Mouse (Mus musculus) neural tube, embryonic 10.5 days (tissue): ENCODE data around the gene Ptprn2.

Source experiments
- DNase-seq: peaks from one replicate; pipeline ENCODE4 v3.0.0-alpha.2; 2017; ENCODE audit warnings: low spot score; ENCODE audit errors: extremely low spot score

Ptprn2 gene

DNA sequence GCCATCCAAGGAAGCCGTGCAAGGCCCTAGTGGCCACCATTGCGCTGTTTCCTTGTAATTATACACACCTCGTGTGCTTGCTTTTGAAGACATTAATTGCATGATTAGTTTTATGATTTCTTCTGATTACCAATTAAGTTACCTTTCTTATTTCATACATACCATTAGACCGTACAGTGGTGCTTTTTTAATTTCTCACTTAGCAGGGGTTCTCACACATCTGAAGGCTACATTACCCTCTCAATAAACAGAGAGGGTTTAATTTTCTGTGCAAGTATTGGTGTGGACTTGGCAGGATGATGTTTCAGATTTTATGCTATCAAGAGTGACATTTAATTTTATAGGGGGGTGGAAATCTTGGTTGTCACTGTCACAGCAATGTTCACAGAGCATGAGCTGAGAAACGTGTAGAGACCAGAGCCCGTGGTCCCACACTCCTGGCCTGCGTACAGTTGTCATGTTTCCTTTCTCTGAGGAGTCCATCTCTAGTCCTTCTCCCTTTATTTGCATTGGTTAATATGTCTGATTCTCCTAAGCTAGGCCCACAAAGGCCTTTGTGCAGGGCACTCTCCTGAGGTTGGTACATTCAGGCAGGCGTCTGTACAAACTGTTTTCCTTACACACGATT is 567.8 kb downstream of the Ptprn2 start:
- DNase-seq, result no peak

DNA sequence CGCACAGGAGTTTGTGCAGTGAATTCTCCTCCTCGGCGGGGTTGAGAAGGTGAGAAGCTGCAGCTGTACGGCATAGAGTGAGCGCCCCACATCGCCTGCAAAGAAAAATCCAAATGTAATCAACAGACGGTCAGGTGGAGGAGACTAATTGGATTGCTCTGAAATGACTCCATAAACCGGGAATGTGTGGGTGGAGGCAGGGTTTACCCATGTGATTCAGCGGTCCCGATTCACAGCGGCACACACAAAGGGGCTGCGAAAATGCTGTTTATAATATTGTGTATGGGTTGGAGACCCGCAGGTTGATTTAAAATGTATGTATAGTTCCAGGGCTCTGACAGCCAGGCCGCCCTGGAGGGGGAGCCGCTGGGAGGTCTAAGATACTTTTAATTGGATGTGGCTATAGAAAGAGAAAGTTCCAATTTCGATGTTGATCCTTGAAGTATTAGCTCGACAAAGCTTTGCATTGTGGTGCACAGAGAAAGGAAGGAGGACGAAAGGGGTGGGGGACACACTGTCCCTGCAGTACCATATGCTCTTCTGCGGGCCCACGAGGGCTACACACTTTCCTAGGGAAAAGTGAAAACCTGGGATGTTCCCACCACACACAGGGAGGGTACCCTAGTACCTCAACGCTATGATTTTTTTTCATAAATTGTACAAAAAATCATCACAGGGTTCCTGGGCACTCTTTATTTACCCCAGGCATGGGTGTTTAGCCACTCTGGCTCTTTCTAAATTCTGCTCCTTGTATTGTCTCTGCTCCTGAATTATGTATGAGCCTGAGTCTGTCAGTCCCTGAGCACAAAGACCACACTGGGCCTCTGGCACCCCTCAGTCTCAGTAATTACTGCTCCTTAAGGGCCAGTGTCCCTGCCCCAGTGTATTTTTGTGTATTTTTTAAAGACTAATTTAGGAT is 568.6 kb downstream of the Ptprn2 start:
- DNase-seq, result peak; percentile 41

DNA sequence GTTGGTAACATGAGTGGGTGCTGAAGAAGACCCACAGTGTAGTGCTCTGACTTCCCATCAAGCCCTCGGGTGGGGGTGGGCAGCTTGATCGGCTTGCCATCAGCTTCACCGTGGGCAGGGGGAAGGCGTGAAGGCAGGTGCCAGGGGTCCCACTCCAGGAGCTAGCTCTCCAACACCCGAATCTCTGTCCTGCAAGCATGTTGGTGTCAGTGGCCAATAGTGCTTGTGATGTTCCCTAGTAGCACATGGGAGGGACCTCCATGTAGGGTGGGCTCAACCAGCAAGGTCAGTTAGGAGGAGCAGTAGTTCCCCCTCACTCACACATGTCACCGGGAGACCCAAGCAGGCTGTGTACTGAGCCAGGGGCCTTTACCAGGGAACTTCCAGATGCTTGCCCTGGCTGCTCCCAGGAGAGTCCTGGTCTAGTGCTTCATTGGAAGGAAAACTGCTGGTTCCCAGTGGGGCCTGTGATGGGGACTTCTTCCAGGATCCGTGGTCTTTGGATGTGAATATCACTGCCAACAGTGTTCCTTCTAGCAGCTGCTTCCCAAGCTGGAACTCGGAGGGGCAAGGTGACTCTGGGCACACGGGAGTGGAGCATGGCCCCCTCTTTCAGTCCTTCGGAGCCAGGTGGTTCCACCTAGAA is 569.5 kb downstream of the Ptprn2 start:
- DNase-seq, result peak; percentile 31

DNA sequence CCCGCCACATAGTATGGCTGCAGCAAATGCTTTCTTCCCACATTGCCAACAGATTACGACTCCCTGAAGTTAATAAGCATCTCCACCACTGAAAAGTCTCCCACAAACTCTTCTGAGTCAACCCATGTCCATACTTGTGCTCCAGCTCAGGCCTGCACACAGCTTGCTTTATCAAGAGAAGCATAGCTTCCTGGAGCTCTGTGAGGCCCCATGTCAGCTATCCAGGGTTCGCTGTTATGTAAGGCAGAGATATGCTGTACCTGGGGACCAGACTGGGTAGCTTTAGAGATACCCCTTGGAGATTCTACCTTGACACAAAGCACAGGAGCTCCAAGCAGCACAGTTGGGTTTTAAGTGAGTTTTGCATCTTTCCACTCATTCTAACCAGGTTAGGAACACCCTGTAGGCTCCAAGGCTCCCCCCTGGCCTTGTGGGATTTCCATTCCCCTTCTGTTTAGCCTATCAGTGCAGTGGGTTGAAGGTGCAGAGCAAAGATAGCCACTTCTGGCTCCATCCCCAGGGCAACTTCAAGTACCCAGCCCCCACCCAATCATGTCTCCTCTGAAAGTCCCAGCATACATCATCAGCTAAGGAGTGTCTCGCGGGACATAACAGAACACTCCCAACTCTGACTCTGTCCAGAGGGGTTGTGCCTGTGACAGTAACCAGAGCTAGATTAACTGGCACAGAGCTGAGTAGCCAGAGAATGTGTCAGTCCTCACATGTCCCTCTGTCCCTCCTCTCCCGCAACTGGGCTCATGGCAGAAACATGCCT is 572.9 kb downstream of the Ptprn2 start:
- no peak for DNase-seq

DNA sequence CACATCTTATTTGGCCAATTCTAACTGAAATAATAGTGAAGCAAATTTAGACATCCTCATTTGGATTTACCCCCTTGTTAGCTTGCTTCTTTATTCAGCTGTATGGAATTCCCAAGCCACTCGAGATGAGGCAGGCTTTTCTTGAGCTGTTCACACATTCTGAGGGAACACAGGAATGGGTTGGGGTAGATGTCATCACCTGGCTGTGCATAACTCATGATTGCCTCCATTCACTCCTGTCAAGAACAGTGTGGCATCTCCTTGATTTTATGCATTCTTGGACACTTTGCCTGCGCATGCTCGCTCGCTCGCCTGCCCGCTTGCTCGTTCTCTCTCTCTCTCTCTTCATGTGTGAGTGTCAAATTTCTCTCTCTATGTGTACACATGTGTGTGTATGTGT is 573.5 kb downstream of the Ptprn2 start:
- DNase-seq, result no peak

DNA sequence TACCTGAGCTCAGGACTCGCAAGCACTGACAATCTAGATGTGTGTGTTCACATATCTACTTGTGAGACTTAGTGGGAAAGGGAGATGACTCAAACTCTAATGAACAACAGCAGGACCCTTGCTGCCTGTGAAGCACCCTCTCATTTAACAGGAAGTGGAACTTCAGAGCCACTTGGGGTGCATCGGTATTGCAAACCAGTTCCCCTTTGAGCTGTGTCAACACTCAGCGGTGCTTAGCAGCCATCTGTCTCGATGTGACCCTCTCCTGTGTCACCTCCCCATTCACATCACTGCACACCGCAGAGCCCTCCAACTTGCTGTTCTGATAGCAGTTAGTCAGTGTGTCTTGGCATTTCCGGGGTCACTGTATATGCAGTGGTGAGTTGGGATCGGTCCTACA is 592.1 kb downstream of the Ptprn2 start:
- DNase-seq, result no peak

DNA sequence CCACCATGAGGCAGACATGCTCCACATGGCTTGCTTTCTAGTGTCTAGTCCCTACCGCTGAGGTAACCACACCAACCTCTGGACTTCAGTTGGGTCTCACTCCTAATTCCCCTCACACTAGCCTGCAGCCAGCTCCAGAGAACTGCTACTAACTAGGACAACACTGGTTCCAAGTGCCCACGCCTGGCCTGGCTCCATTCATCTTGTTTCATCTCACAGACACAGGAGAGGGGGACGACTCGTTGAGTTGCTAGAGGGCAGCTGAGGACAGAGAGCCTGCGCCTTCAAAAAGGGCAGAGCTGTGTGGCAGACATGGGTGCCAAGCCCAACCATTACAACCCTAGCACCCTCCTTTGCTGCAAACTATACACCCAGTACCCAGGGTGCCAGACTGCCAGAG is 593.4 kb downstream of the Ptprn2 start:
- no peak for DNase-seq

DNA sequence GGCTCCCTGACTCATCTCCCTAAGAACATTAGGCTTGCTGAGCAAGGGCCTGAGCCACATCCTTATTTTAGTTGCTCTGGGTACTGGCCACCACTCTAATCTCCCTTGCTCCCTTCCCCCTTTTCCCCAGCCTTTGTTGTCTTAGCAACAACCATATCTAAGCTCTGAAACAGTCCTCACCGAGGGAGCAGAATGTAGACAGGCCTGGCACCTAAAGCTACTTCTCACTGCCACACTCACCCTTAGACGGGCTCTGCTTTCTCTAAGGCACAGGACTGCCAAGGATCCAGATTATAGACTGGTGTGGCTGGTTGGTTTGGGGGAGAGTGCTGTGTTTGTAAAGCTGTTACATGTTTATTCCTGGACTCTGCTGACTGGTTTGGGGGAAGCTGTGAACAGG is 594.2 kb downstream of the Ptprn2 start:
- DNase-seq, result no peak

DNA sequence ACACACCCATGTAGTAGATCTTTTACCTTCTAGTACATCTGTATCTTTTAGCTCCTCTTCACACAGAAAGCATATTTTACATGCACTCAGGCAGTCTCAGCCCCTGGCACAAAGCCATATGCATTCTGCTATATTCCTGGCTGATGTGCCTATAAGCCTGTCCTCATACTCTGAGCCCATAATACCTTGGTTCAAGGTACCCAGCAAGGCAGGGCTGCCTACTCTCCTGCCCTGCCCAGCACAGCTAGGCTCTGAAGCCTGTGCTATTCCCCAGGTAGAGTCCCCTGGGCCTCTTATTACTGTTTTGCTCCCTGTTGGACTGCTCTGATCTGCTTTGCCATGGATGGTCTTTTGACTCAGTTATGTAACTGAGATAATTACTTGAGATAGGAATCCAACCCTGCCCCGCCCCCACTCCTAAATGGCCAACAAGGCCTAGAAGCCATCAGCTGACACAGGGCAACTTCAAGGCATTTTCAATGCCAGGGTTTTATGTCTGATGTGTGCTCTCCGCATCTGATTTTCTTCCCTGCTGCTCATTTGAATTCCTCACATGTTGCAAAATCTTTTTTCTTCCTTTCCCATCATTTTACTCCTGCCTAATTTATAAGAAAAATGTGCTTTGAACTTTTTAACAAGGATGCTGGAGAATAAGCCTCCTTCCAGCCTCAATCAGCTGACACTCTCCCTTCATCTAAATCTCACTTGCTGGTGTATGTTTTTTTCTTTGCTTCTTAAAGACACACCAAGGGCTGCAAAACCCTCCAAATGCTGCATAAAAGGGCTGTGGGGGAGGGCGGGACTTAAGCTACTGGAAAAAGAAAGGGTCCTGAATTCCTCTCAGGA is 598.6 kb downstream of the Ptprn2 start:
- no peak for DNase-seq

DNA sequence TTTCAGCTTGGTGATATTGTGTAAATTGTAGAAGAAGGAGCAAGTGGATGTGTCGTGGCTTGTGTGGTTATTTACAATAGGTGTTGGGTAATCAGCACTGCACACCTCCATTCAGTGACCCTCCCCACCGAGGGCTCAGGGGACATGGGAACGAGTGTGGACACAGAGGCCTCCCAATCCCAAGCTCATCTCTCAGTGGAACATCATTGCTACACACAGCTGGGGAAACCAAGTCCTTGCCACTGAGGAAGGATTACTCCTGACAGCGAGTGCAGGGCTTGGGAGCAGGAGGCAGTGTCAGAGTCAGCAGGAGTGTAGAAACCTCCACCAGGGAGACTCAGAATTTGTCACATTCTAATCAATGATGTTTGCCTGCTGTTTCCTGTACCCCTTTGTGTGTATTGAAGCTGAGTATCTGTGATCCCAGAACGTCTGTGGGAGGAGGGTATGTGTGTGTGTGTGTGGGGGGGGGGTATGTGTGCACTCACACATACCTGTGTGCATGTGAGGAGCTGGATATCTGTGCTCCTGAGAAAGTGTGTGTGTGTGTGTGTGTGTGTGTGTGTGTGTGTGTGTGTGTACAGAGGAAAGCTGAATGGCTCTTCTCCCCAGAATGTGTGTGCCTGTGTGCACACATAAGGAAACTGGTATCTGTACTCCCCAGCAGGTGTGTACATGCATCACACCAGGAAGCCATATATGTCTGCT is 599.3 kb downstream of the Ptprn2 start:
- DNase-seq, result no peak

DNA sequence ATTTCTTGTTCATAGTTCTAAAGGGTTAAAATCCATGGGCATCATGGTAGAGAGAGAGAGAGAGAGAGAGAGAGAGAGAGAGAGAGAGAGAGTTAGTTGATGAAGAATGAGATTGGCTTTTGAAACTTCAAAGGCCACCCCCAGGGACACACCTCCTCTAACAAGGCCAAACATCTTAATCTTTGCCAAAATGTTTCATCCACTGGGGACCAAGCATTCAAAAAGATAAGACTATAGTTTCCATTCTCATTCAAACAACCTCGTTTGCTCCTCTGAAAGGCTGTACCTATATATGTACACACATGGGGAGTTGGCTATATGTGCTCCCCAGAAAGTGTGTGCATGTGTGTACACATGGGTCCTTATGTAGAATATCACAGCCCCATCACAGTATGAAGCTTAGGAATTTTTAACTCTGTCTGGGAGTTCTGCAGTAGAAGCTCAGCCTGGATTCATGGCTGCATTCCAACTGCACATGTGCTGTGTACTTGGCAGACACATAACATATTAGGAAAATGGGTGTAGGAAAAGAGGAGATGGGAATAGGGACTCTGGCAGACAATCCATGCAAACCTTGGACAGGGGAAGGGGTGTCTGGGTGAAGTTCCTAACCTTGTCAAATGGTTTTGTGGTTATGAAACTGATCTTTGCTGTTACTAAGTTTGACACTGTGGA is 600.3 kb downstream of the Ptprn2 start:
- no peak for DNase-seq

DNA sequence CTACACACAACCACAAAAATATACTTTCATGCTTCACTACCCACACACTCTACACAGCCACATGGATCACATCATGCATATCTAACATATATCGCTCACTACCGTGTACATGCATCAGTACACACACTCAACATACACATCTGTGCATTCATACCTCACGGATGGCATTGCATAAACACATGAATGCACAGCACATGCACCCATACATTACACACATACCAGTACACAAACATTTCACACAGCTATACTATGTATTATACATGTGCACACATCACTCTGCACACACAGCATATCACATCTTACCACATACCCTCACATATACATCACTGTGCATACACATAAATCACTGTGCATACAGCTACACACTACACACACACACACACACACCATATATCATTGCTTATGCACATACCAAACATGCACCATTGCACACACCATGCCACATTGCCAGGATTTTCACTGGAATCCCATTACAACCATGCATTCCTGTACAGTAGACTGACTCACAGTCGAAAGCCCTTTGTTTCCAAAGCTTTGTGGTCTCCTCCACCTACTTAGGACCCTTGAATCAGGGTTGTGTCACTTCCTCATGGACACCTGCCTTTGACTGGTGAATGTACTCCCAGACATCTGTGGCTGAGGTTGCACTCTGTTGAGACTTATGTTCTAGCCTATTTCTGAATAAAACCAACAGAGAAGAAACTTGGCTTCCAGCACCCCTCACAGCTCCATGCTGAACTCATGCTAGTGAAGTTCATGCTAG is 607.0 kb downstream of the Ptprn2 start:
- DNase-seq, result no peak

DNA sequence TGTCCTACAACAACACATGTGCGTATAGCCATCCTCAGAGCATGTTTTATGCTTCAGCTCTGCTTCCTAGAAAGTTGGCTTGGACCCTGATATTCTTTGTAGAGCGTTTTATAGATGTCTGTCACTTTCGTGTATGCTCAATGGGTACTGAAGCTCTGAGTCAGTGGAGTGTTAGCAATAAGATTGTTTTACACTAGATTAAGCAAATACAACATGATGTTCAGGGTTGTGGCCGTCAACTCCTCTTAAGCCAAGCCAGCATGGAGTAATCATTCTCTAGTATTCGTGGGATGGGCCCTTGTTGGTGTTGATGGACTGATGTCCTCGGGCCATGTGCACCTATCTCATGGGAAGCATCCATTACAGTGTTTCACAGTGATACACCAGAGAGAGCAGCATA is 610.4 kb downstream of the Ptprn2 start:
- no peak for DNase-seq

DNA sequence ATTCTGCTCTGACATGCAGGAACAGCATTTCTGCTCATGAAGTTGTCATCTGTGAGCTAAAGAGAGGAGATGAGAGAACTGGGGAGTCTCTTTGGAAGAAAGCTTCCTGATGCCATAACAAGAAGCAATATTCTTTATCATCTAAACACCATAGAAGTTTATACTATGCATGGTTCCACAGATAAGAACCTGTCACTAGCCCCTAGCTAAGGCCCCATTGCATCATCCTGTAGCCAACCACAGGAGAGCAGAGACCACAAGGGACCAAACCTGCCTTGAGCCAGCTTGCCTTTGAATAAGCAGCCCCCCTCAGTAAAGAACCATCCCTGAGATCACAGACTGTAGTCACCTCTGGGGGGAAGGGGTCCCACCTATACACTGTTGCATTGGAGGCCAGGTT is 612.8 kb downstream of the Ptprn2 start:
- DNase-seq, result no peak

DNA sequence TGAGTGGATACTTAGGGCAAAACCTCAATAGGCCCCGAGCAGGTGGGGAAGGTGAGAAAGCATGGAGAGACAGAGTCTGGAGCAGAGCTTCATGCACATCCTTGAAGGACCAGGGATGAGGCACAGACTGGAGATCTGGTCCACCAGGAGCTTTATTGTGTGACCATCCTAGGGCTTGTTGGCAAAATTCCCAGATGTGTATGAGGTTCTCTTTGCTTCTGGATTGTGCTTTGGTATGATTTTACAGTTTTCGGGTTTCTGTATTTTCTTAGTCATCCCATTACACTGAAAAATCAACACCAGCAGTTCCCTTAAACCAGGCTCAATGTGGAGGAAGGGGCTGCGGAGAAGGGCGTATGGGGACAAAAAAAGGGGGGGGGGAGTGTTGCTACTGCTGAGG is 621.2 kb downstream of the Ptprn2 start:
- DNase-seq, result no peak

DNA sequence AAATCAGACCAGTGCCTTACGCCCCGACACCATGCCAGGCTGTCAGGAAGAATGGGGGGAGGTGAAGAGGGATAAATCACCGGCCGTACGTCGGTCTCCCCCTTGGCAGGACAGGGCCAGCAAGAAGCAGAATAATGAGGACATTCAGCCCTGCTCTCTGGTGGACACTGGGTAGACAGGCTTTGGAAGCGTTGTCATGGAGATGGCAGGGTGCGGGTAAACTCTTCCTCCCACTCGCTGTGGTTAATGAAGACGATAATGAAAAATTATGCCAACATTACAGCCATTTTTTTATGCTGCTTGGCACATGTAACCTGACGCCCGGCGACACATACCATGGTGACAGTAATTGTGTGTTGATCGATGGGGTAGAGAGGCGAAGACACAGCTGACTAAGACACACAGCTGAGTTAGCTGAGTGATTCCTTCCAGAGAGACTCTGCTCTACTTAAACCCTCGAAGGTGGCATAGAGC is 621.7 kb downstream of the Ptprn2 start:
- peak; percentile 63 for DNase-seq

DNA sequence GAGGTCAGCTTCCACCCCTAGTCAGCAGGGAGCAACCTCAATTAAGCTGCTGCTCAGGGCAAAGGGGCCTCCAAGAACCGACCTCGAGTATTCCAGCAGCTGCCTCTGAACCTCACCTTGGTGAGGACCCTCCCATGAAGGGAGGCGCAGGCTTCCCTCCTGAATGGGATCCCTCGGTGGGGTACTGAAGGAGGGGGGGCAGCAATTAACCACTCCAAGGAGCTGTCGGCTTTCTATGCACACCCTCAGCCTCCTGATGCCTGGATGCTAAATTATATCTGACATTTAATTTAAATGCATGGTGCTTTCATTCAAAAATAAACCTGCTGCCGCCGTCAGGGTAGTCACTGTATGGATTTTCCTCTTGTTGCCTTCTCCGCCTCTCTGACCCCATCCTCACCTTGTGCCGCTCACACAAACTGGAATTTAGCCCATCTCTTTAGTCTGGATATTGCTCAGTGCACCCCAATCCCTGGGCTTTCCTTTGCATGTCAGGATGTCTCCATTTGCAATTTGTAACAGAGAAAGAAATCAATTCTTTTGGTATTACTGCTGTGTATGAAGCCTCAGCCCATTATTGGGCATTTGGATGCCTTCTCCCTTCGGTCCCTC is 629.8 kb downstream of the Ptprn2 start:
- DNase-seq, result no peak

DNA sequence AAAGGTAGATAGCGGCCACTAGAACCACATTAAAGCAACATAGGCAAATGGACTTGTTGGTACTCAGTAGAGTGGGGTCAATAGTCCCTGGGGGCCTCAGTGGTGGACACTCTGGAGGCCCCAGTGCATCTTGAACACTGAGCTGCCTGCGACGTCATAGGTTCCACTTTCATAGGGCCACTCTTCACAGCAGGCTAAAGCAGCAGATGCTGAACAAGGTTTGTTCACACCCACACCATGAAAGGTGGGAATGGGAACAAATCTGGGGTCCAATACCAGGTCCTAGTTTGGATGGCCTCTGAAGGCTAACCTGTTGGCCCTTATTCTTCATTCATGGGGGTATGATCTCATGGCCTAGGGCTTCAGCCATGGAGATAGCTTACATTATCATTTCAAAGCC is 641.6 kb downstream of the Ptprn2 start:
- no peak for DNase-seq
